Mouse (Mus musculus) heart, embryonic 12.5 days (tissue): ENCODE data around the gene Olfr77. TPM values are rescaled to one million over a fixed set of nuclear protein-coding genes. Genes with fewer than 3 reads are reported as not detected.

ENCODE experiments used
- ATAC-seq: fragments of 200-750 bp; cut with Nextera tagmentation; 2 replicates; pipeline ENCODE4 v1.8.0; 2017; ENCODE audit warnings: moderate TSS enrichment, moderate library complexity; ENCODE audit not compliant: insufficient number of reproducible peaks, low FRiP score
- H3K27ac ChIP-seq: fragments of 300-500 bp; sonication (generic); 2 replicates; pipeline ENCODE4 v1.5.1; 2016; ENCODE audit warnings: mild to moderate bottlenecking, moderate library complexity; ENCODE audit not compliant: poor library complexity, severe bottlenecking
- H3K27me3 ChIP-seq: fragments of 300-500 bp; sonication (generic); replicated peaks from 2 replicates; pipeline ENCODE4 v1.6.1; 2016; ENCODE audit warnings: mild to moderate bottlenecking, moderate library complexity
- H3K36me3 ChIP-seq: fragments of 300-500 bp; sonication (generic); 2 replicates; pipeline ENCODE4 v1.6.1; 2016; ENCODE audit warnings: mild to moderate bottlenecking, moderate library complexity
- H3K4me1 ChIP-seq: fragments of 300-500 bp; sonication (generic); replicated peaks from 2 replicates; pipeline ENCODE4 v1.6.1; 2016; ENCODE audit warnings: mild to moderate bottlenecking
- H3K4me2 ChIP-seq: fragments of 300-500 bp; sonication (generic); 2 replicates; pipeline ENCODE4 v1.6.1; 2016; ENCODE audit warnings: mild to moderate bottlenecking, moderate library complexity
- H3K4me3 ChIP-seq: fragments of 300-500 bp; sonication (generic); 2 replicates; pipeline ENCODE4 v1.5.1; 2016; ENCODE audit warnings: mild to moderate bottlenecking
- H3K9ac ChIP-seq: fragments of 300-500 bp; sonication (generic); 2 replicates; pipeline ENCODE4 v1.6.1; 2016; ENCODE audit warnings: mild to moderate bottlenecking, moderate library complexity
- H3K9me3 ChIP-seq: fragments of 300-500 bp; sonication (generic); replicated peaks from 2 replicates; pipeline ENCODE4 v1.6.1; 2016; ENCODE audit warnings: mild to moderate bottlenecking, moderate library complexity
- WGBS: fragments of 180-500 bp; shearing (Covaris S2); methylation state at CpG from one replicate; pipeline ENCODE4 v1.1.7; 2016; 5-methylcytosine and 5-hydroxymethylcytosine counted together
- polyA plus RNA-seq: library from polyadenylated mRNA; unstranded; fragments of >200 nt; fragmentation: Nextera tagmentation; extraction: Ambion mirVana; gene quantifications from 2 replicates; pipeline ENCODE4 v1.2.1, GENCODE M21; 2016

Gene Olfr77
- polyA plus RNA-seq: 0.18 and 0.26 TPM in 2 replicates

GRCm38 (mm10) chr9:19916565-19916964, at the start of gene Olfr77:
TSS of gene Olfr77 (plus strand) at chr9:19916865.
- no peak within 1 kb of the TSS for H3K4me3 ChIP-seq
- no peak within 1 kb of the TSS for H3K9ac ChIP-seq
- H3K36me3 ChIP-seq: no peaks in the 10 kb centered on the region
- no peaks in the 10 kb centered on the region for H3K4me1 ChIP-seq
- no peaks in the 10 kb centered on the region for H3K27me3 ChIP-seq
- ATAC-seq: no peak
- H3K4me2 ChIP-seq: no peak within 1 kb of the TSS
- no peak within 1 kb of the TSS for H3K27ac ChIP-seq
- H3K9me3 ChIP-seq: 0 out of 2 replicates have a peak, but pooled peaks cover 6% of the 10 kb centered on the region
- 76% methylated on average over 2 of the region's 2 CpGs for WGBS

DNA sequence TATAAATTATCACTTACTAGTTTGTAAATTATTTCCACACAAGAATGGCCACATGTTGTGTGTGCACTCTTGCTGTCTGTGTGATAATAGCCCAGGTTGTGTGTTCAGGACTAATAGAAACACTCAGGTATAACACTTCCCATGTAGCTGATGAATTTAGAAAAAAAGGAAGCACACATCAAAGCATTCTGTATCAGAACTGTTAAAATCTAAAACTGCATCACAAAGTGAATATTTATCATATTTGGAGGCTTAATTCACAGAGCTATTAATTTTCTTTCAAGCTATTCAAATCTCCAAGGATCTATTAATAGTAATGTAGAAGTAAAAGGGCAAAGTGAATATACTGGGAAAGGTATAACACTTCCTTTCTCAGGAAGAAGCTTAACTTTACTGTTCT, 28.8 kb upstream of the Olfr77 start, which contains the start of gene Olfr862:
Gene Olfr862, minus strand, starts transcription at position 101 of the 400 bp plus-strand sequence.
- no peak for ATAC-seq
- Histone ChIP-seq H3K4me2 (no peak within 1 kb of the TSS), H3K4me1 (no peaks in the 10 kb centered on the region), H3K4me3 (no peak within 1 kb of the TSS), H3K9ac (no peak within 1 kb of the TSS), H3K9me3 (peaks cover 14% of the 10 kb centered on the region; the same call in 1 of the 2 replicates), H3K27ac (no peak within 1 kb of the TSS), H3K36me3 (no peaks in the 10 kb centered on the region), H3K27me3 (no peaks in the 10 kb centered on the region)

GRCm38 (mm10) chr9:19911170-19911569, 5.5 kb upstream of the Olfr77 start:
- Histone ChIP-seq H3K9ac (no peak overlapping the region), H3K4me3 (no peak overlapping the region), H3K4me1 (no peaks in the 10 kb centered on the region), H3K27me3 (no peaks in the 10 kb centered on the region), H3K27ac (no peak overlapping the region), H3K4me2 (no peak overlapping the region), H3K9me3 (0 out of 2 replicates have a peak, but pooled peaks cover 9% of the 10 kb centered on the region), H3K36me3 (no peaks in the 10 kb centered on the region)
- 47% methylated on average over 4 of the region's 4 CpGs for WGBS
- ATAC-seq: no peak

Other genes with a start within 250 kb of the Olfr77 start
- not detected in 2 replicates for gene Olfr857, start 207.4 kb upstream of the Olfr77 start, polyA plus RNA-seq
- not detected in 2 replicates for gene Olfr58, start 136.6 kb upstream of the Olfr77 start, polyA plus RNA-seq
- not detected in 2 replicates for gene Olfr859, start 112.0 kb upstream of the Olfr77 start, polyA plus RNA-seq
- not detected in 2 replicates for gene Olfr860, start 67.1 kb upstream of the Olfr77 start, polyA plus RNA-seq
- not detected in 2 replicates for gene Olfr862, start 28.9 kb upstream of the Olfr77 start, polyA plus RNA-seq
- gene Olfr866, start 111.2 kb downstream of the Olfr77 start, polyA plus RNA-seq: not detected in 2 replicates
- not detected in 2 replicates for gene Olfr867, start 140.7 kb downstream of the Olfr77 start, polyA plus RNA-seq
- not detected in 2 replicates for gene Olfr868, start 181.8 kb downstream of the Olfr77 start, polyA plus RNA-seq
- gene Olfr869, start 212.1 kb downstream of the Olfr77 start, polyA plus RNA-seq: not detected in 2 replicates